Mouse (Mus musculus): ENCODE data around the gene Edn3.

DNA sequence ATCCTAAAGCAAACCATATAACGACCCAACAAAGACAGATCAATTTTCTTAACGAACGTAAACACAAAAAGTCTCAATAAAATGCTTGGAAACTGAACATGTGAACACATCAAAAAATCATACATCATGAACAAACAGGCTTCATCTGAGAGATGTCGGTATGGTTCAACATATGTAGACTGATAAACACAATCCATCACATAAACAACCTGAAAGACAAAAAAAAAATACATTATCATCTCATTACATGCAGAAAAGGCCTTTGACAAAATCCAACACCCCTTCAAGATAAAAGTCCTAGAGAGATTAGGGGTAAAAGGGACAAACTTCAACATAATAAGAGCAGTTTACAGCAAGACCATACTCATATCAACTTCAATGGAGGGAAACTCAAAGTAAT is 42.6 kb upstream of the Edn3 start:
- TF ChIP-seq CTCF (IDR thresholded peaks at IDR 0.05; ENCODE audit: borderline replicate concordance, insufficient read depth, low read length) (no peak), POLR2A (IDR thresholded peaks at IDR 0.05; ENCODE audit: low read depth, low read length) (no peak)

All from embryonic fibroblast, embryonic 13.5 days (primary cell).